Mouse (Mus musculus): ENCODE measurements at regions not wholly inside any gene's neighbourhood (a gene's known extent, or its start where the extent isn't known, plus 50 kb on each side); places are given as distances from the start of the nearest gene placed in this dataset.

GRCm38 (mm10) chr8:86180793-86181192 is 340.0 kb downstream of the Phkb start:
- DNase-seq (ENCODE audit: low read depth, low spot score): no peak

- DNase-seq (ENCODE audit: low read depth, low spot score): no peak
These were observed 329.3 kb downstream of the Phkb start for GRCm38 (mm10) chr8:86170091-86170490.

GRCm38 (mm10) chr8:86164818-86165217 is 324.1 kb downstream of the Phkb start:
- no peak for DNase-seq (ENCODE audit: low read depth, low spot score)

GRCm38 (mm10) chr8:86159074-86159783 is 318.5 kb downstream of the Phkb start:
- DNase-seq (ENCODE audit: low read depth, low spot score): no peak

- no peak for DNase-seq (ENCODE audit: low read depth, low spot score)
These were observed 306.8 kb downstream of the Phkb start for GRCm38 (mm10) chr8:86147586-86147985.

- DNase-seq (ENCODE audit: low read depth, low spot score): no peak
These were observed 284.5 kb downstream of the Phkb start for GRCm38 (mm10) chr8:86125244-86125643.

GRCm38 (mm10) chr8:86124655-86125054 is 283.9 kb downstream of the Phkb start:
- DNase-seq (ENCODE audit: low read depth, low spot score): no peak

Data from skeletal muscle tissue, adult 2 months (tissue).